Mouse (Mus musculus) thymus, postnatal 25 days (tissue): ENCODE results near the gene Atxn2.

Source experiments
- DNase-seq: peaks from one replicate; pipeline ENCODE4 v3.0.0; 2022

Atxn2 gene

DNA sequence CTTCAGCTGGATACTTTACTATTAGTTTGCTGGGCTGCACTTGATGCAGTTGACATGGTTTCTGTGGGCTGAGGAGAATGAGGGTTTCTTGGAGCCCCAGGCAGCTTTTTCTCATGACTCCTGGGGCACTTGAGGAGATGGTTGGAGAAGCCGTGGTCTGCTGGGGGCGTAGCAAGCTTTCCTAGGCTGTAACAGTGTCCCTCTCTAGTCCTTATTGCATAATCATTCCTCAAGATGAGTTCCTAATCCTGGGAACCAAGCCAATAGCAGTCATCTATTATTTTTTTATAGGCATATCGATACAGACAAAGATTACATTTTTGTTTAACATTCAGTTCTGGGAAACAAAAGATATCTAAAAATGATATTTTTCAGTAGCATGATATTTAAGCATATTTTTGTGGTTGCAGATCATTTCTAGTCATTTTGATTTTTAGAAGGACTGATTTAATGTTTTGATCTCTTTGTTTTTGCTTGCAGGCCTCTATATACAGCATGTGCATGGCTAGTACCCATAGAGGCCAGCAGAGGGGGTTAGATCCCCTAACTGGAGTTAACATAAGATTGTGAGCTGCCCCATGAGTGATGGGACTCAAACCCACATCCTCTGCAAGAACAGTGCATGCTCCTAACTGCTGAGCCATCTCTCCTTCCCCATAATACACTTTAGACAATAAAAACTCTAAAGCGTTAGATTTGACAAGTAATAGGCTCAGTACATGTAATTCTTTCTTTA, 55.1 kb downstream of the Atxn2 start:
- DNase-seq = peak; percentile 32

DNA sequence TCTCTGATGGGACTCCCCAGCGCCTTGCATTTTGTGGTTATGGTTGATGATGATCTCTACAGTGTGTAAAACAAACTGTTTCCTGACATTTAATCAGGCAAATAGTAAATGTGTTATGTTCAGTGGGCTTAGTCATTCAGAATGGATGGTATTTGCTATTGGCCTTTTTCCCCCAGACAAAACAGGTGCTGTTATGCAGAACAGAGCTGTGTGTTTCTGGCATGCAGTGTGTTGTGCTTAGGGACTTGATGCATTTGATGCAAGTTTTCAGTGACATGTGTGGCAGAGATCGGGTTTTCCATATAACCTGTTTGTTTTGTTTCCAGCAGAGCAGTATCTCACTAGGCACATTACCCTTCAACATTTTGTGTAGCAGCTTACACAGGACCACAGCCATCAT, 56.4 kb downstream of the Atxn2 start:
- no peak for DNase-seq

DNA sequence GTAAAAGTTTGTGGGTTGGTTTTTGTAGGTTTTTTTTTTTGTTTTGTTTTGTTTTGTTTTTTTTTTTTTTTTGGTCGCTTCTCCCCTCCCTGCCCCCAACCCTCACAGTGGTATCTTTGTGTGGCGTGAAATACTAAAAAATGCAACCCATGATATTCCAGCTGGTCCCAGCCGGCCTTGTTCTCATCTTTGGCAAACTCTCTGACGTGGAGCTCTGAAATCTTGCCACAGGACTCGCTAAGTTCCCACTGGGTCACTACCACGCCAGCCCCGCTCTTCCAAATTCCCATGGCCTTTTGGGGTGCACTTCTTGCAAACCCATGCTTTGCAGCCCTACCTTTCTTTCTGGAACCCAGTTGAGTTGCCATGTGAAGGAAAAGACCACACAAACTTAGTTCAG, 58.7 kb downstream of the Atxn2 start:
- no peak for DNase-seq

DNA sequence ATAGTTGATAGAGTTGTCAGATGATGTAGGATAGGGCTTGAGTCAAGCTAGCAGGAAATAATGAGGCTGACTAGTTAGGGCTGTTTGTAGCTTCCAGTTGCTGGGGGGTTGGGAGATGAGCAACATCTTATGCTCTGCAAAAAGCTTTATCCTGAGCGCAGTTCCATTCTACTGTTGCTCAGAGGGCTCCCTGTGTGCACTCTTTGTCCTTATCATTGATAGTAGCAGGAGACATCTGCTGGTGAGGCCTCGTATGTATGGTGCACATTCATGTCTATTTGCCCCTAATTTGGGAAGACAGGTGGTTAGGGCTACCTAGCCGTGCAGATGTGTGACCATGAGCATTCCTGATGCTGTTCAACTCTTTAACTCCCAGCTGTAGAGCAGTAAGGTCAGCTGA, 60.5 kb downstream of the Atxn2 start:
- no peak for DNase-seq

DNA sequence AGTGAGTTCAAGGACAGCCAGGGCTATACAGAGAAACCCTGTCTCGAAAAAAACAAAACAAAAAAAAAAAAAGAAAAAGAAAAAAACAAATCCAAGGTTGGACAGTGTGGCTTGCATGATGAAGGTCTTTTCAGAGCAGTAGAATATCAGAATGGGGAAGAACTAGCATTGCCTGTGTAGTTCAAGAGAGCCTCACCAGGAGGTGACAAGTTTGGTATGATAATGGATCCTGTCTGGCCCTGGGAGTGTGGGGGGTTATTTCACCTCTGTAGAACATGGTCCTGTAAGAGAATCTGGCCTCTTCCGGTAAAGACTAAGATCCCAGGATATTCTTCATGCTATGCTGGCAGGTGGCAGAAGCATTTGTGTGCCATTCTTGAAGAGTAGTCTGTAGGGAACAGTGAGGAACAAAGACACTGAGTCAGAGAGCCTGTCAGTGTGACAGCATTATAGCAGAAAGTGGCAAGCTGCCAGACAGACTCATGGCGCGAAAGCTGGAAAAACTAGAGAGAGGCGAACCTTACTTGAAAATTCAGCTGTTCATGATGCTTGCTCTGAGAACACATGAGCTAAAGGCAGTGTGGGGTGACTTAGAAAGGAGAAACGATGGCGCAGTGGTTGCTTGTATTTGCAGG, 67.5 kb downstream of the Atxn2 start:
- DNase-seq = no peak

DNA sequence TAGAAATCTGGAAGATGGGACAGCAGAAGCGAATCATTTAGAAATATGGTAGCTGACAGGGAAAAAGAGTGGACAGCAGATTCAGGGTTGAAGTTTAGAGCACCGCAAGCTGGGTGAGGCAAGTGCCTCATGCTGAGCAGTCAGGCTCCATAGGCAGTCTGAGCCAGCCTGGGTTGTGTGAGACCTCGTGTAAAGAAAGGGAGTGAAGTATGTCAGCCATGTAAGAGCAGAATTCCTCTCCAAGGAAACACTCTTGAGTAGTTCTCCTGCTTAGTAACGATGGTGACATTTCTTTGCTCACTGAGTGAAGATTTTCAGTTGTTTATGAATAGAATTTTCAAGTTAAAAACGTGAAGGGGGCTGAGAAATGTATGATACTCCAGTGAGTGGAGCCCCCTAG, 69.0 kb downstream of the Atxn2 start:
- DNase-seq = no peak

DNA sequence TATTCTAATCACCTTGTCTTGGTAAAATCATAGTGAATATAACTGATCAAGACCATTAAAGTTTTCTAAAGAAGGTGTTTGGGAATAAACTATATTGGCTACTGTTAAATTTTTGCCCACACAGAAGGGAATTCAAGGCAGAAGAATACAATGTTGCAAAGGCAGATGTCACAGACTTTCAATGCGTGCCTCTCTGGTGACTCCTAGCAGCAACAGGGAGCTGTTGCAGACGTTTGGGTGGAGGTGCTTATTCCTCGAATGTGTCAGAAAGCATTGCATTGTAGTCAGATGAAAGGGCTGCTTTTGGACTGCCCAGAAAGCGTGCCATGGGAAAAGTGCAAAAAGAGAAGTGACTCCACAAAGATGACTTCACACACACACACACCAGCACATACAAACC, 71.3 kb downstream of the Atxn2 start:
- DNase-seq = no peak

DNA sequence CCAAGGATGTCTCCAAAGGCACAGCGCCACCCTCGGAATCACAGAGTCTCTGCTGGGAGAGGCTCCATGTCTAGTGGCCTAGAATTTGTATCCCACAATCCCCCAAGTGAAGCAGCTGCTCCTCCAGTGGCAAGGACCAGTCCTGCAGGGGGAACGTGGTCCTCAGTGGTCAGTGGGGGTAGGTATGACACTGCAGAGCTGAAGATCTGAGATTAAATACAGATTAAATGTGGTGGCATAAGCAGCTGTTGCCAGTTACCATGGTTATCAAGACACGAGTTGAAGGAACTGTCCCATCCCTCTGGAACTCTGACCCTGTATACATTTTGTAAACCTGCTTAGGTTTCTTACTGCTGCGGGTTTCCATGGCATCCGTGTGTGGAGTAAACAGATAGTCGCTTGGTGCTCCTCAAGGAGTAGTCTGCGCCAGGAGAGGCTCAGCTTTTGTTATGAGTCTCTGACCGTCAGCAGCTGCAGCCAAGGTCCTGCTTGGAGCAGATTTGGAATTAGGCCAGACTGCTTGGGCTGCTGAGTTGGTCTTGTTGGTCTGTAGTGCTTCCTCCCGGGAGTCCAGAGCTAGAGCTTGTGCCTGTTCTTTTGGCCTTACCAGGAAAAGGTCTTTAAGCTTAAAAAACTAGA, 72.8 kb downstream of the Atxn2 start:
- DNase-seq = no peak

DNA sequence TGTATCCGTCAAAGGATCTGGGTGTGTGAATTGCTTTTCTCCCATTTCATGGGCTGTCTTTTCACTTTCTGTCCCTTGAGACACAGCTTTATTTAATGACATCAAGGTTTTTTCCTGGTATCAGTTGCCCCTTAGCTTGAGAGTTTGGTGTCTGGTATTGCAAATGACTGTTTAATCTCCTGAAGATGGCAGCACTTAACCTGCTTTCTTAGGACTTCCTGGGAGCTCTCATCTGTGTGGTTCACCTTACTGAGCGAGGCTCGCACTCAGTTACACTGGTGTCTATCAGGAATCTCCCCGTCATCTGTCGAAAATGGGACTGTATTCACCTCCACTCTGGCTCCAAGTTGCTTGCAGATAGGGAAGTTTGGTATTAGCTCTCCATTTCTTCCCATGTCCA, 79.9 kb downstream of the Atxn2 start:
- no peak for DNase-seq

DNA sequence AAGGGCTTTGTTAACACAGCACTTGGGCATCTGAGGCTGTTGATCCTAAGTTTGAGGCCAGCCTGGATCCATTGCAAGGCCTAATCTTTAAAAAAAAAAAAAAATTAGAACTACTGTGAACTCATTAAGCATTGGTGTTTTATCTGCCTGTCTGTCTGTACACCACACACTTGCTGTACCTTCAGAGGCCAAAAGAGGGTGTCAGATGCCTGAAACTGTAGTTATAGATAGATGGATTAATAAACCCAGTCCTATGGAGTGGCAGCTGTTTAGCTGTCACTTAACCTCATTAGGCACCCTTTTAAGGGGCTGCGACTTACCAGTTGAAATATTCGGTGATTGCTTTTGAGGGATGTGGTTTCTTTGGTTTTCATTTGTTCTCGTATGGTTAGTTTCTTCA, 84.7 kb downstream of the Atxn2 start:
- DNase-seq = no peak

DNA sequence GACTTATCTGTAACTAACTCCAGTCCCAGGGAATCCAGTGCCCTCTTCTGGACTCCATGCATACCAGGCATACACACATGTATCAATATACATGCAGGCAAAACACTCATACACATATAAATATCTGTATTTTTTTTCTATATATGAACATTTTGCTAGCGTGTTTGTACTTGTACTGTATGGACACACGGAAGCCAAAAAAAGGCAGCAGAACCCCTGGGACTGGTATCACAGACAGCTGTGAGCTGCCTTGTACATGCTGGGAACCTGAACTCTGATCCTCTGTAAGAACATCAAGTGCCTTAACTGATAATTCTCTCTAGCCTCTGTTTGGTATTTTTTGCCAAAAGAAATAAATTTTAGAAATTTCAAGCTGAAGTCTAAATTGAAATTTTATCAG, 87.3 kb downstream of the Atxn2 start:
- DNase-seq = no peak

DNA sequence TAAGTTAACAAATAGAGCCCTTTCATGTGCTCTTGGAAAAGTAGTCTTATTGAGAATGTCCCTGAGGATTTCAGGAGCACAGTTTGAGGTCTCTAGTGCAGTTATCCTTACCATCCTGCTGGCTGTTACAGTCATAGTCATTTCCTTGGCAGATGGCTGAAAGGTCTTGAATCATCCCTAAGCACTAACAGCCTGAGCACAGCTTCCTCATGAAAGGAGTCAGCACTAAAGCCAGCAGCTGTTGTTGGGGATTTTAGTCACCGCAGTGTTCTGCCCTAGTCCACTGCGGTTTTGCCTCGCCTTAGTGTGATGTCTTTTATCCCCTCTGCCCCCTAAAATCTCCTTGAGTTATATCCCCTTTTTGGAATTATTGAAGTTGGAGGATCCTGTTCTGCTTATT, 96.0 kb downstream of the Atxn2 start:
- DNase-seq = no peak

DNA sequence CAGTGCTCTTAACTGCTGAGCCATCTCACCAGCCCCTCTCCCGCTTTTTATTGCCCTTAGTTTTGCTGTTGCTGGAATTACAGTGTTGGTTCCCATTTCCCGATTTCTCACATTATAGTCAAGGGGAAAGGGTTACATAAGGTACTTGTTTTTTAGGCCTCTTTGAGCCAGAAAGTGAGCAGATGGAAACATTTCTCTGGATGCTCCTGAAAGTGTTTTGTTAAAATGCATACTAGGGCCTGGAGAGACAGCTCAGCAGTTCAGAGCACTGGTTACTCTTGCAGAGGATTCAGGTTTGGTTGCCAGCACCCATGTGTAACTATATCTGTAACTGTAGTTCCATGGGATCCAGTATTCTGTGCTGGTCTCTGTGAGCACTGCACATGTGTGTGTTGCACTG, 97.1 kb downstream of the Atxn2 start:
- DNase-seq = no peak

DNA sequence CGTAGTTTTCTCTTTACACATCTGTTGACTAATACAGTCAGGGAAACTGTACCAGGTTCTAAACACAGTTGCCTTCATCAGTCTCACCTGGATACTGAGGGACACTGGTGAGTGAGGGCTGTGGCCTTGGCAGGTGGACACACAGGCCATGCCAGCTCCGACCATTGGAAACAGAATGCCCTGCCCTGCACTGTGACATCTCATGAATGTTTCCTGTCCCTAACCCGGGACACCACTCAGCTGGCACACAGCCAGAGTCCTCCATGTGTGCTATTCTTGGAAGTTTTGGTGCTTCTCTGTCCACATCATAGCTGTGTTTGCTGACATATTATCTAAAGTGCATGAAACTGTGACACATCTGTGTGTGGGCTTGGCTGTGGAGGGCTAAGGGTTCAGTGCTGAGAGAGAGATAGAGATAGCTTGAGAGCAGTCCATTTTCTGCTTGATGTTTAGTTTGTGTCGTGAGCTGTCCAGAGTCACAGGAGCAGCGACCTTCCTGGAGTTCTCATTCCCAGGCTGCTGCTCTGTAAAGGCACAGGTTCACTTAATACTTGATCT, 98.6 kb downstream of the Atxn2 start:
- DNase-seq = no peak

DNA sequence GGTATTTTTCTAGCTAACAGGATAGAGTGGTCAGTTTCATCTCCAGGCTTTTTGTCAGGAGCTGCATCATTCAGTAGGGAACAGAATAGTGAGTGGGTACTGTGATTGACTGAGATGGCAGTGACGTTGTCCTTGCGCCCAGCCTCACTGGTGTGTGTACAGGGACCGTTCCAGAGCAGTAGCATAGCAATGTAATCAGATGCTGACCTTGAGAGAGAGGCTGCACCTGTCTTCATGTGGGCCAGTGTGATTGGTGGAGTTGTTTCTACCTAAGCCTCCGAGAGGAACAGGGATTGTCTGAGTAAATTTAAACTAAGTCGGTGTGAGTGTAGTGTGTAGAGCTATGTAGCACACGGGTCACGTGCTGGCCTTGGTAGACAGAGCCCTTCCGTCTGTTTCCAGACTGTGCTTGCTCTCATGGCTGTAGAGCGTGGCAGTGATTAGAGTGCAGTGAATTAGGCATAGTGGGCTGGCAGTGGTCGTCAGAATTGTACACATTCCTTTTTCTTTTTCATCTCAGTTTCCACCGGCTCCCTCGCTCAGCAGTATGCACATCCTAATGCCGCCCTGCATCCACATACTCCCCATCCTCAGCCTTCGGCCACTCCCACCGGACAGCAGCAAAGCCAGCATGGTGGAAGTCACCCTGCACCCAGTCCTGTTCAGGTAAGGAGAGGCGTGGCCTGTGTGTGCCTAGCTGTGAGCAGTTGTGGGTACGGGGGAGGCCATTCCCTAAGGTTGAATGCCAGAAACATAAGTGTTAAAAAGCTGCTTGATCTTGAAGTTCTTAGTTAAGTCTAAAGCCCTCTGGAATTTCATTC, 99.4 kb downstream of the Atxn2 start:
- no peak for DNase-seq

DNA sequence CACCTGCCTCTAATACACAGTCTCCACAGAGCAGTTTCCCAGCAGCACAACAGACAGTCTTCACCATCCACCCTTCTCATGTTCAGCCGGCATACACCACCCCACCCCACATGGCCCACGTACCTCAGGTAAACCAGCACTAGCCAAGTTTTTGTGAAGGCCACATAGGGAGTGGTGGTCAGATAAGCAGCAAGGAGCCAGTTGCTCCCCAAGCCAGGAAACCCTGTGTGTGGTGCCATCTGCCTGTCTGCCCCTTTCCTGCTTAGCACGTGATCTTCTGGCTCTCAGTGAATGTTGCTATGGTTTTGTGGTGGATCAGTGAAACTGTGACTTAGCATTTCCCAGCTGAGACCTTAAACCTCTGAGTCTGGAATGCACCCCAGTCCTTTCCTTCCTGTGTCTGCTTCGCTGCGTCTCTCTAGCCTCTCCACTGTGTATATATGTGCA, 100.4 kb downstream of the Atxn2 start:
- no peak for DNase-seq

DNA sequence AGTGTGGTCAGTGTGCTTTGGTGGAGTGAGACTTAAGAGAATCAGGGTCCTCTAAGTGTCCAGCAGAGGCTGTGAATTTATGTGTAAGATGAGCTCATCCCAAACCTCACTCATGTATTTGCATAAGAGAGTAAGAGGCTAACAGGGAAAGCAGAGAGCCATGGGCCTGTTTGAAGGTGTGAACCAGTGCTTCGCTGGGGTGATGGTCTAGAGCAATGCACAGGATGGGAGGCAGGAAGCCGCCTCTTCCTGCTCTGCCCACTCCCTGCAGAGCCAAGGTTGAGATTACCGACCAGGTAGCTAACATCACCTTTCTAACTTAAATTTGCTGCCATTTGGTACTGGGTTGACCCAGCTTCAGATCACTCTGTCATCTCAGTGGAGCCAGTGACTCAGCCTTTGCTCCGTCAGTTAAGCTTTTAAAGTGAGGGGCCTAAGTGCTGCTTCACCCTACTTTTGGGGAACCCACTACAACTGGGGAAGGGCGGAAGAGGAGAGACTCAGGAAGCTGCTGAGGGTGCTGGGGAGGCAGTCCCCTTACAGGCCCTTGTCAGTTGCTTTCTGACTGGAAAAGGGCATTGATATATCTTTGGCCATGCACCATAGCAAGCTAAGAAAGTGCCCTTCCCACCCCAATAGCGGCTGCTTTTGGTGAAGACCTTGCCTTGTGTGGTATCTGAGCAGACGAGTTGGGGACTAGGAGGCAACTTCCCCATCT, 101.5 kb downstream of the Atxn2 start:
- no peak for DNase-seq

DNA sequence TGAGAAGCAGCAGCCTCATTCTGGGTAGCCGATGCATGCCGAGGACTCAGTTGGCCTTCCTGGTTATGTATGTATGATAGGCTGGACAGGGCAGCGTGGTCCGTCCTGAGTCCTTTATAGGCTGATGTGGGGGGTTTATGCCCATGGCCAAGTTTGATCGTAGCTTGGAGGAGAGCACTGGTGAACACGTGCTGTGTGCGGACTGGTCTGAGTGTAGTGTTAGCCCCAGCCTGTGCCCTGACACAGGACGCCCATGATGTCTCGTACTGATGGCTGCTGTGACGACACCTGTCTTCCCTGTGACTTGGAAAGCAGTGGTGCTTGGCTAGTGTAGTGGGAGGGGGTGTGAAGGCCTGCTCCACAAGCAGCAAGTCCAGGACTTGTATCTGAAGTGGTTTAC, 102.6 kb downstream of the Atxn2 start:
- DNase-seq = no peak

DNA sequence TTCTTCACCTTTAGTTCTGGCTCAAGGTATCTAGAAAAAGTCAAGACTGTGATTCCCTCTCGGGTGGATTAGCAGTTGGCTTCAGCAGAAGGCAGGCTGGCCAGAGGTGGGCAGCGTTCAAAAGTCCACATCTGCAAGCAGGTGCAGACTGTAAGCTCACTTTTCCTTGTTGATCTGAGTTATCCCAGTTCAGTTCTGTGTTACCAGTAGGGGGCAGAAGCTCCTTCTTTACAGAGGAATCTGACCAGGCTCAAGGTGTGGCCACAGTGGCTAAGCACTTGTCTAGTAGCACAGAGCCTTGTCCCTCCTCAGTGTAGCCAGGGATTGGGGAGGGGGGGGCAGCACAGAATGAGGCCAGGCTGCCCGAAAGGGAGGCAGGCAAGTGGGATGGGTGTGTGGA, 103.9 kb downstream of the Atxn2 start:
- peak; percentile 43 for DNase-seq

DNA sequence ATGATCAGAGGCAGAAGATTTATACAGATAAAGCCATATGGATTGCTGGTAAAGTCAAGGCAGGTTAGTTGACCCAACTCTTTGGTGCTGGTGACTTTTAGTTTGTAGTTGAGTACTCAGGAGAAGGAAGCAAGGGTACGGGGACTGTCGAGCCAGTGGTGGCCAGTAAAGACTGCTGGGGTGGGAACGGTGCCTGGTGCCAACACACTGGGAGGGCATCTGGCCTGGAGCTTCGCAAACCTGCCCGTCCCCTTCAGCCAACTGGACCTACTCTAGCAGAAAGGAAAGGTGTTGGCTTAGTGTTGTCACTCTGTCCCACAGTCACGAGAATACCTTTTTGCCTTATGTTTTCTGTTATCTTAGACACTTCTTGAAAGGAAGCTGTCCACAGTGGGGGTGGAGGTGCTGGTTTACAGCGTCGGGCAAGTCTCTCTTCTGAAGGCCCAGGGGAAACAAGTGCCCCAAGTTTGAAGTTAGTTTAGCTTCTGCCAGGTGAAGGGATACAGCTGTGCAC, 104.8 kb downstream of the Atxn2 start:
- DNase-seq = no peak

DNA sequence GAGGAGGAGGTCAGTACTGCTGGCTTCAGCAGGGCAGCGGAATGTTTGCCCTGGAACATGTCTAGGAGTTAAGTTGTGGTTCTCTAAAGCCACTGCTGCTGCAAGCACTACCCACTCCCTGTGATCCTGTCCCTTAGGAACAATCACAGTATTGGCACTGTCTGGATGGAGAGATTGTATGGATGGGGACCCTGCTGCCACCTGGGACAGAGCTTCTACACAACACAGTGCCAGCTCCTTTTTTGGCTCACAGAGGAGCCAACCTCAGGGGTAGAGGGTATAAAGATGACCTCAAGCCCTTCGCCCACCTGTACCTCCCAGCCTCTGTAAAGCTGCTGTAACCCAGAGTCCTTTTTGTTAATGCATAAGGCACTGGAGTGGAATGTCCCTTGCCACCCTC, 105.5 kb downstream of the Atxn2 start:
- DNase-seq = no peak

DNA sequence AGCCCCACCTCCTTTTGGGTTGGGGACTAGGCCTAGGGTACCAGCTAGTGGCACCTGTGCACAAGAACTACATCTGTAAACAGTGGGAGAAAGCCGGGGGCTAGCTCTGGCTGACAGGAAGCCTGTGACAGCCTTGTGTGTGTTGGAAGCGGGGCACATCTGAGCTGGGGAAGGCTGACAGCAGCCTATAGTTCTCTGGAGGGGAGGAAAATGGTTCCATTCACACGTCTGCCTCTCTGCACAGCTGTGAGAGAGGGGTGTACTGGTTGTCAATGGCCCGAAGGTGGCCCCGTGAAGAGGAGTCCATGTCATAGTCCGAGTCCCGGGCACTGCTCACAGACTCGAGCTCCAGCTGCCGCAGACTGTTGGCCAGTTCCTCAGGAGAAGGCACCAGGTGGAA, 106.4 kb downstream of the Atxn2 start:
- no peak for DNase-seq
